In genomic region chrX:101931016-101931415, GRCm38 (mm10) we compare ENCODE assay signal across 24 mouse cellular contexts.
"Had no signal": no experiment of that assay in that cellular context is flagged by ENCODE, and none has a peak within 500 bp of the region (broad histone marks: within the 10 kb centered on the region; RNA-seq: fewer than 3 reads in every experiment).

No protein-coding gene starts in this region.

- H3K27ac ChIP-seq: heart, embryonic 10.5 days; hindbrain, embryonic 13.5 days; hindbrain, embryonic 15.5 days; hindbrain, postnatal 0 days; layer of hippocampus, adult 2 months; left cerebral cortex, adult 2 months; limb, embryonic 10.5 days; limb, embryonic 12.5 days; liver, embryonic 13.5 days; liver, embryonic 15.5 days had no signal

- H3K4me1 ChIP-seq: hindbrain, embryonic 13.5 days; hindbrain, embryonic 15.5 days; limb, embryonic 10.5 days; limb, embryonic 12.5 days; liver, embryonic 13.5 days; liver, embryonic 15.5 days had no signal

- H3K36me3 ChIP-seq: heart, embryonic 10.5 days; heart, embryonic 12.5 days; hindbrain, embryonic 13.5 days; hindbrain, embryonic 15.5 days; limb, embryonic 10.5 days; limb, embryonic 12.5 days; liver, embryonic 13.5 days; liver, embryonic 15.5 days had no signal

- H3K4me2 ChIP-seq: heart, embryonic 12.5 days; hindbrain, embryonic 13.5 days; hindbrain, embryonic 15.5 days; limb, embryonic 12.5 days; liver, embryonic 11.5 days; liver, embryonic 13.5 days; liver, embryonic 15.5 days had no signal

- DNase-seq: gastrocnemius, postnatal 14 days; gastrocnemius, postnatal 36 days; heart, adult 18-20 months; heart, postnatal 10 days; heart, postnatal 36 days; kidney, adult 18-20 months; kidney, adult 8-10 months; kidney, postnatal 10 days; kidney, postnatal 25 days; kidney, postnatal 4 days; liver; liver, embryonic 13.5 days had no signal

- H3K9me3 ChIP-seq: heart, embryonic 10.5 days; heart, embryonic 12.5 days; hindbrain, embryonic 13.5 days; hindbrain, embryonic 15.5 days; limb, embryonic 10.5 days; limb, embryonic 12.5 days; liver, embryonic 13.5 days; liver, embryonic 15.5 days had no signal

- H3K9ac ChIP-seq: heart, embryonic 12.5 days; hindbrain, embryonic 13.5 days; hindbrain, embryonic 15.5 days; limb, embryonic 12.5 days; liver, embryonic 13.5 days; liver, embryonic 15.5 days had no signal

- ATAC-seq: hindbrain, postnatal 0 days; intestine, postnatal 0 days had no signal

- H3K4me3 ChIP-seq: heart, embryonic 10.5 days; heart, embryonic 12.5 days; hindbrain, embryonic 13.5 days; hindbrain, embryonic 15.5 days; layer of hippocampus, adult 2 months; left cerebral cortex, adult 2 months; limb, embryonic 10.5 days; limb, embryonic 12.5 days; liver, embryonic 13.5 days; liver, embryonic 15.5 days had no signal
